Mouse (Mus musculus) MEL (cell line): ENCODE results near the gene Slc7a6.

Experiments used
- MEF2A ChIP-seq: IDR thresholded peaks from 2 replicates; pipeline ENCODE4 v1.6.1; 2014; ENCODE audit warnings: low read depth, mild to moderate bottlenecking, inconsistent platforms, low read length, improper control_type of control experiment; ENCODE audit not compliant: poor library complexity, insufficient replicate concordance, severe bottlenecking; ENCODE audit errors: extremely low read depth
- MYB ChIP-seq: IDR thresholded peaks from 2 replicates; pipeline ENCODE4 v1.6.1; 2011; ENCODE audit warnings: mild to moderate bottlenecking, low read depth, low read length, improper control_type of control experiment
- NRF1 ChIP-seq: IDR thresholded peaks from 2 replicates; pipeline ENCODE4 v1.6.1; 2014; ENCODE audit warnings: low read depth, mild to moderate bottlenecking, inconsistent platforms, low read length, improper control_type of control experiment, moderate library complexity; ENCODE audit not compliant: poor library complexity, insufficient read depth, severe bottlenecking
- TCF12 ChIP-seq: IDR thresholded peaks from 2 replicates; pipeline ENCODE4 v1.6.1; 2014; ENCODE audit warnings: low read depth, mild to moderate bottlenecking, inconsistent platforms, low read length, improper control_type of control experiment, moderate library complexity

DNA sequence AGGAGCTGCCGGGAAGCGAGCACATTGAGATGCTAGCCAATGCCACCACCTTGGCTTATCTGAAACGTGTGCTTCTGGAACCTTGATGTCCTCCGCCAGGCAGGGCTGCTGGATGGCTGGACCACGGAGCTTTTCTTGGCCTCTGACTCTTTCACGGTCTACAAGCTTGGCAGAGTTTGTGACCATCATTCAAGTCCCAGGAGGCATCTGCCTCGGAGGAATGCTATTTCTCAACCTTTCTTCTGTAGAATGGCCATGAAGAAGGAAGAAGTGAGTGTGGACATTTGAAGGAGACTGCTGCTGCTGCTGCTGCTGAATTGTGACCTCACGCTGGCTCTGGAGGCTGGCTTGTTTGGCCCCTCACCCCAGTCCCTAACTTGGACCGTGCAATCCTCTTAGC lies 5.4 kb upstream of the Slc7a6 start:
- no peak for TF ChIP-seq MEF2A
- TF ChIP-seq NRF1, result no peak
- TF ChIP-seq TCF12, result no peak
- TF ChIP-seq MYB, result no peak
